Mouse (Mus musculus) adrenal gland, postnatal 14 days (tissue): ENCODE measurements at regions not wholly inside any gene's neighbourhood (a gene's known extent, or its start where the extent isn't known, plus 50 kb on each side); places are given as distances from the start of the nearest gene placed in this dataset.

ENCODE experiments used
- DNase-seq: peaks from one replicate; pipeline ENCODE4 v3.0.0; 2021; ENCODE audit warnings: mixed read lengths

DNA sequence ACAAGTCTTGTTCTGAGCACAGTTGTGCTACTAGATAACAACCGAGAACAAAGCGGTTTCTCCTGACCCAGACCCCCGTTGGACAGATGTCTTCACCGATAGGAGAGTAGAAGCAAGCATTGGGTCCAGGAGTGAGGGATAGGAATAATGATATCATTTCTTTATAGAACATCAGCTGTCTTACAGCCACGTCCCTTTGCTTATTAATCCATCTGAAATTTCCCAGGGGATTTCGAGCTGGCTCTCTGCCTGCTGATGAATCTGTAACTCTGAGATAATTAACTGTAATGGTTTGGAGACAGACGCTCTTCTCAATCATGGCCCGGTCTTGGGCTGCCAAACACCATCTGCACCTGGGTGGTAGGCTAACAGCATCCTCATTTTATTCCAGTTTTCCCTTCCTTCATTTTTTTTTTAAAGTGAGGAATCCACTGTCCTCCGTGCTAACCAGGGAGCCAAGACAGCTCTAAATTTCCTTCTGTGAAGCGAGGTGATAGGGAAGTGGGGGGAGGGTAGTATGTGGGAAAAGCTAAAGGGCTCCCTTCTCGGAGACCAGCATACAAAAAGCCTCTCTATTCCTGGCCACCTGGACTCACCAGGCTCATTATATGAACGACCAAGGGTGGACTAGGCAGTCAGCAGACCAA is 75.0 kb upstream of the 1700025G04Rik start:
- no peak for DNase-seq

DNA sequence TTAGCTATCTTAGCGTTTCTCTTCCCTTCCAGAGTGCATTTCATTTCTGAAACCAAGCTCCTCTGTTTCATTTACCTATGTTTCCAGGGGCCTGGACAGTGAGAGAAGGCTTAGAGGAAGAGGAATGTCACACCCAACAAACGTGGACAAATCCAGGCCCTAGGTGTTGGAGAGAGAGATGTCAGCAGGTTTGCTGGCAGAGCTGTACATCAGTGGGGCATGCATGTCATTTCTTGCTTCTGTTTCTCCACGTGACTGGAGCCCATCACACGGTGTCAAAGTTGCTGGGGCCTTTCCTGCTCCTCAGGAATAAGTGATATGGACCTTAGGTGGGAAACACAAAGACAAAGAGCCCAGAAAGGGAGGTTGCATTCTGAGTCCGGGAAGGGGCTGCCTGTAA is 74.3 kb upstream of the 1700025G04Rik start:
- no peak for DNase-seq

DNA sequence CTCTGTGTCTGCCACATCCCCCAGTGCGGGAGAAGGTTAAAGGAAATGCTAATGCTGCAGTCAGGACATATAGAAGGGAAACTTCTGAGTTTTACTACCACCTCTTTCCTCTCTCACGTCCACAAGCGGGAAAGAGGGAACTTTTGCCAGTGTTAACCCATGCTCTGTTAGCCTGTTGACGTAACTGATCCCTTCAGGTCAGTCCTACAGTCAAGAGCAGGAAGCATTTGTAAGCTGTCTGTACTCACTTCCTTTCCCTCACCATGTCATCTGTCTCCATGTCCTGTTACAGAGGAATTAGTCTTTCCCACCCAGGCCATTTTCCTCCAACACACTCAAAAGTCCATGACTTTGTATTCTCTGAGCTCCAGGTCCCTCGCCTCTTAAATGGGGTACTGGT is 62.5 kb upstream of the 1700025G04Rik start:
- no peak for DNase-seq

DNA sequence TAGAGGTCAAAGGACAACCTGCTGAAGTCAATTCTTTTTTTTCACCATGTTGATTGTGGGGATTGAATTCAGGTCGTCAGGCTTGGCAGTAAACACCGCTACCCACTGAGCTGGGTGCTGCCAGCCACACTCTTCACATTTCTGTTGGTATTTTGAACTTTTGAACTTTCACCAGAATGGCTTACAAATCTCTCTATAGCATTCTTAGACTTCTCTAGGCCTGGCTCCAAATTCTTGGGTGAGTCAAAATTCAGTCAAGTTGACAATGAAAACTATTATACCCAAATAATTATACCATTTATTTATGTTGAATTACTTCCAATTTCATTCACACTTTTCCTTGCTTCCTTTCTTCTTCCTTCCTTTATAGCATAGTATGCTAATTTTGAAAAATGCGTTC is 58.8 kb upstream of the 1700025G04Rik start:
- DNase-seq, result no peak

DNA sequence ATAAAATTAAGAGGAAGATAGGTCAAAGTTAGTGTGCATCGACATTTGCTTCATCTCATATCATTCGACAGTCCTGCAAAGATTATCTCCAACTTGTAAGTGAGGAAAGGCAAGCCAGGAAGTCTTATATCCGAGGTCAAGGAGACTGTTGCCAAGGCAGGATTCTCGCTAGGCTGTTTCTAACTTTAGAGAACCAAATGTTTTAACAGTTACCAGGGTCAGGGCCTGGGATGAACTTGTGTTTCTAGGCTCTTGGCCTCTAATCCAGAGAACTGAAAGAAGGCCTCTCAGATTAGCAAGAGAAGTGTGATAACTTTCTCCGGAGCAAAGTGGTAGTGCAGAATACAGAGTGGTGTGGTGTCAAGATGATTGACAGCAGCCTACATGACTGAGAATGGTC is 50.2 kb upstream of the 1700025G04Rik start:
- no peak for DNase-seq
